Mouse (Mus musculus): Measurements from ENCODE around the gene Efcab6.

- TF ChIP-seq CTCF (IDR thresholded peaks at IDR 0.05; ENCODE audit: extremely low read depth, insufficient read depth, low read length): no peak
- TF ChIP-seq POLR2A (IDR thresholded peaks at IDR 0.05; ENCODE audit: extremely low read depth, insufficient read depth, low read length): no peak
Observed at GRCm38 (mm10) chr15:84049570-84049969, 15.6 kb downstream of the Efcab6 start.
